Mouse (Mus musculus): ENCODE measurements around the gene Txnrd2.

Gene Txnrd2

DNA sequence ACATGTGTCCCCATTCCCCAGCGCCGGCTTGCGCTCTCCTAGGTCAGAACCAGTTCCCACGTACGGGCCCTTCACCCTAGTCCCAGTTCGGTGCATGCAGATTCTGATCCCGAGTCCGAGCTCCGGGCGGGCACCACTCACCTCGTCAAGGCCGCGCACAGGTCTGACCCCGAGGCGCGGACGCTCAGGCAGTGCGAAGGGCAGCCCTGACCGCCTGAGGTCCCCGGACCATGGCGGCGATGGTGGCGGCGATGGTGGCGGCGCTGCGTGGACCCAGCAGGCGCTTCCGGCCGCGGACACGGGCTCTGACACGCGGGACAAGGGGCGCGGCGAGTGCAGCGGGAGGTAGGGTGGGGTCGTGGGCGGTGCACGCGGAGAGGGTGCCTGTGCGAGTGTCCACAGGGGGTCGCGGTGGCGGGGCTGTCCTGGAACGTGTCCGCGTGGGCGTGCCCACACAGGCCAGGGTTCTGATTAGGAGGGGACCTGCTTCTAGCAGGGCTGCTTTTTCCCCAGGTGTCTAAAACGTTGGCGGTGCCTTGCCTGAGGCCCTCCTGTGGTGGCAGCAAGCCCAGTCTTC is at the start of gene Txnrd2:
TSS of gene Txnrd2 (plus strand) at position 170 of the 577 bp plus-strand sequence.
- peak; percentile 85 to 87 for DNase-seq (ENCODE audit: low spot score in 2 of 2)

DNA sequence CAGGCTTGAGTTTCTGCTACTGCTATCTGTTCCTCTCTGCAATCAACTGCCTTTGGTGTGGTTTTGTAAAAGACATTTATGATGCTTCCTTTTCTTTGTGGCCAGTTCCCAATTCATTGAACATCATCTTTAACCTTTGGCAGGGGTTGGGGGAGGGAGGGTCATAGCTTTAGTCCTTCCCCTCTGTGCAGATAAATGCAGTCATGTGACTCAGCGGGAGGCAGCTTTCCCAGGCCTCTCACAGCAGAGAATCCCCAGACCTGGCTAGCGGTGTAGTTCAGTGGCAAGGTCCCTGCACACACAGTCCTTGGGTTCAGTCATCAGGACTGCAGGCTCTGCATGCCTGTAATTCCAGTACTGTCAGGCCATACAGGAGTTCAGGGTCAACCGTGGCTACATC is 49.0 kb upstream of the Txnrd2 start:
- DNase-seq (ENCODE audit: low spot score in 2 of 2) = no peak

GRCm38 (mm10) chr16:18378489-18378888 is 47.7 kb upstream of the Txnrd2 start:
- DNase-seq (ENCODE audit: low spot score in 2 of 2) = no peak

GRCm38 (mm10) chr16:18379338-18380001 is 46.7 kb upstream of the Txnrd2 start:
- peak in 1 of 2 experiments; percentile 42 for DNase-seq (ENCODE audit: low spot score in 2 of 2)

DNA sequence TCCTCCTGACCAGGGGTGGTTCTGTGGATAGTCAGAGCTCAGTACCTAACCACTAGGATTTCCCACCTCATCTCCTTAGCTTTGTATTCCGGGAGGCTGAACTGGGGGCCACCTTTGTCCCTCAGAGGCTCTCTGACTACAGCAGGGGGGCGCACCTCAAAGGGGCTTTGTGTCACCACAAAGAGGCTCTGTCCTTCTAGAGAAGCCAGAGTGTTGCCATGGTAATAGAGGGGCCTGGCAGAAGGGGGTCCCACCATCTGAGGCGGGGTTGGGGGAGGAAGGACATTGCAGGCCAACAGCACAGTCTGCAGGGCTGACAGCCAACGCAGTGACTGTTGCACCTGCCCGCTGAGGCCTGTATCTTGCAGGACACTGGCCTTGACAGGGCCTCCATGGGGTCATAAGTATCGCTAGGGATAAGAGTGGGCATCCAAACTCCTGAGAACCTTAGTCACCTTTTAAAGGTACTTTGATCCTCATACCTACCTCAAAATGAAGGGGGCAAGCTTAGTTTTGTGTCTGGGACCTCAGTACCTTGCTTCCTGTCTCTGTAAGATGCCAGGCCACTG is 45.6 kb upstream of the Txnrd2 start:
- DNase-seq (ENCODE audit: low spot score in 2 of 2) = peak; percentile 67 to 76

GRCm38 (mm10) chr16:18381621-18382258 is 44.4 kb upstream of the Txnrd2 start:
- peak; percentile 56 to 63 for DNase-seq (ENCODE audit: low spot score in 2 of 2)

GRCm38 (mm10) chr16:18383045-18383726 is 43.0 kb upstream of the Txnrd2 start:
- DNase-seq (ENCODE audit: low spot score in 2 of 2) = peak; percentile 49 to 54

- DNase-seq (ENCODE audit: low spot score in 2 of 2) = no peak
Measured at GRCm38 (mm10) chr16:18383756-18384155, 42.4 kb upstream of the Txnrd2 start.

GRCm38 (mm10) chr16:18384211-18384610 is 42.0 kb upstream of the Txnrd2 start:
- peak; percentile 63 to 64 for DNase-seq (ENCODE audit: low spot score in 2 of 2)

- DNase-seq (ENCODE audit: low spot score in 2 of 2) = no peak
Measured at GRCm38 (mm10) chr16:18384659-18385058, 41.5 kb upstream of the Txnrd2 start.

DNA sequence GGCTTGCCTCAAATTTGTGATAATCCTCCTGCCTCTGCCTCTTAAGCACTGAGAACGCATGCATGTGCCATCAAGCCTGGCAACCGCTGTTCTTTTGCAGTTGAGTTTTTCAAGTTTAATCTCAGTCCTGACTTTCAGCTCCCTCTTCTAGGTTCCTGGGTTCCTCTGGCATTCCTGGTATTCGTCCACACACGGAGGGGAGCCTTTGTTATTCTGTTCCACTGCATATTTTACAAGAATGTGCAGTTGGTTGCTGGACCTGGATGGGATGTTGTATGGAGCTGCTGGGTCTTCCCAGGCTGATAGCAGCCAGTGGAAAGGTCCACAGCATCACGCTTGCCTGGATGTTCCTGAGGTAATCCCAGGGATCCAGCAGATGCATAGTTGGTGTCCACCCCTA is 40.8 kb upstream of the Txnrd2 start:
- DNase-seq (ENCODE audit: low spot score in 2 of 2) = no peak

DNA sequence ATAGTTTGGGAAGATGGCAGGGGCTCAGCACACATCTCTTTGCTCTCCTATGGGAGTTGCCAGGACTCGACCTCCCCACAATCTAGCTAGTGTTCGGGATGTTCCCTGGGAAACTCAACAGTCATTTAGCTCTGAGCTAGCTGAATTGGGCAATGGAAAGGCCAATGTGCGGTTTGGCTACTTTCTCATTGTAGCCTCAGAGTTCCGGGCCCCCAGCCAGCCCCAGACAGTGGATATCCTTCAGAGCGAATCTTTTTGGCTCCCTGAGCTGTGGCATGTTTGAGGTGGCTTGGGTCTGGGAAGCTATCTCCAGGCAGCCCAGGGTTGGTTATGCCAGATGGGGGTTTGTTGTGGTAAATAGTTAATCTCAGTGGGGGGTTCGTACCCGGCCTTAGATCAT is 39.7 kb upstream of the Txnrd2 start:
- DNase-seq (ENCODE audit: low spot score in 2 of 2) = peak; percentile 42 to 48

- no peak for DNase-seq (ENCODE audit: low spot score in 2 of 2)
Measured at GRCm38 (mm10) chr16:18386972-18387371, 39.2 kb upstream of the Txnrd2 start.

DNA sequence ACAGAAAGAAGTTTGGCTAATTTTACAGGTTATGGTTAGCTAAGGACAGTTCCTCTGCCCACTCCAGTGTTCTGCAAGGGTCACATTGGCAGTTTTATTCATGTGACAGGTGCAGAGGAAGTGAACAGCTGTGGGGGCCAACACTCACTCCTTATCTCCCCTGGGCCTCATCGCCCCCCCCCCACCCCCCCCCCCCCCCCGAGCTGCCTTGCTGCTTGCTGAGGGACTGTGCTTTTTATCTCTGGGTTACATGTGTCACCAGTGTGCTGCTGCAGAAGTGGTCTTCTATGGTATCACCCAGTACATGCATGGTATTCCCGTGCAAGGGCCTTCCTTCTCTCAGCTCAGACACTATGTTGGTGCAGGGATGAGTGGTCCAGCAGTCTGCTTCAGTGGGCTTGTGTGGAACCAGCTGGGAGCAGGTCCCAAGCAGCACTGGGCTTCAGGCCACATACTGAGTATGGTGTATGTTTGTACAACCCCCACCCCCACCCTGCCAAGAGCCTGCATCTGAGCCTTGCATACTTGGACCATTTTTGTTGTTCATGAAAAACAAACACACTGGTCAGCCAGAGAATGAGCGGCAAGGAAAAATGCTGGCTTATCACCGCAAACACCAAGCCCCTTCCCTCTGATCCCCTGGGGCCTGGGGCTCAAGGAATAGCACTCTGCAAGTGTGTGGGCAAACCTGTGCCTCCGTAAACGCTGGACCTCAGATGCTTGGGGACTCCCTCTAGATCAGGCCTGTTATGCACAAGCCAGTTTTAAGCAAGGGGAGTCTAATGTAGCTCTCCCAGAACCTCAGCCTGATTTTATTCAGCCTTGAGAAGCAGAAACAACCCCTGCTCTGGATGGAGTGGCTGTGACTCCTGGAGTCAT is 38.2 kb upstream of the Txnrd2 start:
- peak; percentile 42 to 53 for DNase-seq (ENCODE audit: low spot score in 2 of 2)

DNA sequence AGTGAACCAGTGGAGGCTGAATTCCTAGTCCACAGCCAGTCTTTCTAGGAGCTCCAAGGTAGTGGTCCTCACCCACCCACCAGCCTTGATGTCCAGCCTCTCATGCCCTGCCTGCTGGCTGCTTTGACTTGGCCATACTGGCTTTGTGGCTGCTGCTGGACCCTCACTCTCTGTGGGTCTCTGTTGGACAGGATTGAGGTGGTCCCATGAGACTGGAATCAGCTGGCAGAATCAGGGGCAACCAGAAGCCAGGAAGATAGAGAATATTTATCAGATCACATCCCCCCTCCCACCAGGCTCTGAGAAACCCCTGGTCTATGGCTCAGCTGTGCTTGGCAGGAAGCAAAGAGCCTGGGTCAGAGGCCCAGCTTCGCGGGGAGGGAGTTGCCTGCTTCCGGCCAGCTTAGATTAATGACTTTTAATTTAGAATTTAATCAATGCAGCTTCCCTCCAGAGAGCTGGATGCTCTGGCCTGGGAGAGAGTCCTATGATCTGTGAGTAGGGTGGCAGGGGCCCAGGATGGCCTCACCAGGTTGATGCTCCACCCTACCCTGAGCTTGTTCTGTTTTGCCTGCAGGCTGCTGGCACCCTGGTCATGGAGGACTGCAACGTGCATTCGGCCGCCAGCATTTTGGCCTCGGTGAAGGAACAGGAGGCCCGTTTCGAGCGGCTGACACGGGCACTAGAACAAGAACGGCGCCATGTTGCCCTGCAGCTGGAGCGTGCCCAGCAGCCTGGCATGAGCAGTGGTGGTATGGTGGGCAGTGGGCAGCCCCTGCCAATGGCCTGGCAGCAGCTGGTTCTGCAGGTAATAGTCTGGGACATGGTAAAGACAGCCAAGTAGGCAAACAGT is 37.4 kb upstream of the Txnrd2 start:
- peak in 1 of 2 experiments; percentile 31 for DNase-seq (ENCODE audit: low spot score in 2 of 2)

- DNase-seq (ENCODE audit: low spot score in 2 of 2) = no peak
Measured at GRCm38 (mm10) chr16:18390399-18390798, 35.8 kb upstream of the Txnrd2 start.

DNA sequence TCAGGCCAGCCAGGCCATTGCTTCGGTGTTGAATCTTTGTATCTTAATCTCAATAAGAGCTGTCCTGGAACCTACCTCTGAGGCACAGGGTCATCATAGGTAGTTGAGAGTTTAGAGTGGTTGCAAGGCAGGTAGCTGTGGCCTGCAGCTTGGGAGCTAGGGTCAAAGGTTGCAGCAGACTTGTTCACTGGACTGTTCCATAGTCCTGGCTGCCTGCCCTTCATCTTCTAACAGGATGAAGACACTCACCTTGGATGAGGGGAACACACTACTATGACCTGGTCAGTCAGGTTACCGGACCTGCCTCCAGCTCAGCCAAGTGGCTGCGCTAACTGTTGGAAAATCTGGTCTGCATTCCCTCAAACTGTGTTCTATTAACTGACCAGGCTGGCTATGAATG is 35.1 kb upstream of the Txnrd2 start:
- DNase-seq (ENCODE audit: low spot score in 2 of 2) = peak in 1 of 2 experiments; percentile 40

GRCm38 (mm10) chr16:18391728-18392127 is 34.5 kb upstream of the Txnrd2 start:
- DNase-seq (ENCODE audit: low spot score in 2 of 2) = no peak

DNA sequence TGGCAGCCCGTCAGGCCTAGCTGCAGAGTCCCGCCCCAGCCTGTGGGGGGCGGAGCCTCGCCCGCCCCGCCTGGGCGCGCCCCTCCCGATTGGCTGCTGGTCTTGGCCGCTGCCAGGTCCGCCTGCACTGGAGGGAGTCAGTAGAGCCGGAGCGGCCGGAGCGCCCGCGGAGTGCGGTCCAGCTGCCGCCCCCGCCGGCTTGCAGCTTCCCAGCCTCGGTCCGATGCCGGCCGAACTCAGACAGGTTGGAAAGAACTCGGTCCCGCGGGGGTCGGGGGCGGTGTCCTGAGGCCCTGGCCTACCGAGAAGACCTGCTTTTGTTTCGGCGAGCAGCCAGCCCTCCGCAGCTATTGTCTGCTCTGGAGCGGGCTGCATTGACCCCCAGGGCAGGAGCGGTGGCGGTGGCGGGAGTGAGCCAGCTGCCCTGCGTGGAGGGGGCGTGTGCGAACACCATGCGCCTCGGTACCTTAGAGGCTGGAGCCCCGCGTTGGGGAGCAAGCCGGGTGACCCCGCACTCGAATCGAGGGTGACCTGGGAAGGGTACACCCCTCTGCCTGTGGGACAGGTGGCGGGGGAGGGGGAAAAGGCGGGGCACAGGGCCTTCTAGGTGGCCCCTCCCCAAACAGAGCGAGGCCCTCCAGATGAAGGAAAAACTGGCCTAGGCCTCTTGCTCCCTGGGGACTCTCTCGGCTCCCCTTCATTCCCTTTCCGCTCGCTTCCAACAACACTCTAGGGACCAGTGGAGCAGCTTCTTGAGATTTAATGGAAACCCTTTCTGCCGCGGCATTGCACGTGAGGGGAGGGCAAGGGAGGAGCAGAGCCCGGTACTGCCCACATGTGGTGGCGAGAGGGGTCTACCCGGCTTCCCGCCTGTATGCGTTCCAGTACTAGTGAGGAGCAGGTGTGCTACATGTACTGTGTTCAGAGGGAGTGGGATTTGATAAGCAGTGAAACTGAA is 33.4 kb upstream of the Txnrd2 start:
- peak; percentile 79 for DNase-seq (ENCODE audit: low spot score in 2 of 2)

All from right cerebral cortex, postnatal 10 days (tissue).